Mouse (Mus musculus) C2C12 (cell line): ENCODE measurements around the gene Gm21698. TPM values are rescaled to one million over a fixed set of nuclear protein-coding genes. Genes with fewer than 3 reads are reported as not detected.

ENCODE experiments used
- polyA plus RNA-seq: library from polyadenylated mRNA; unstranded; fragments of >200 nt; fragmentation: generic; extraction: Trizol; gene quantifications from one replicate; pipeline ENCODE4 v1.2.1, GENCODE M21; 2012; ENCODE audit warnings: missing spikeins

The Gm21698 gene
- polyA plus RNA-seq, 1 experiment: not detected

Other genes with a start within 250 kb of the Gm21698 start
- 0.66 TPM for gene Actr3b, start 228.7 kb downstream of the Gm21698 start, polyA plus RNA-seq
- gene Gm21663, start 46.3 kb downstream of the Gm21698 start, polyA plus RNA-seq: not detected
- gene Gm21671, start 34.2 kb downstream of the Gm21698 start, polyA plus RNA-seq: not detected
- gene Gm21680, start 16.0 kb downstream of the Gm21698 start, polyA plus RNA-seq: not detected
- gene Gm1979, start 16.1 kb upstream of the Gm21698 start, polyA plus RNA-seq: not detected
- gene Gm5862, start 34.3 kb upstream of the Gm21698 start, polyA plus RNA-seq: not detected
- gene Speer4a, start 50.9 kb upstream of the Gm21698 start, polyA plus RNA-seq: 0.01 TPM
- gene Gm7347, start 69.9 kb upstream of the Gm21698 start, polyA plus RNA-seq: not detected
- not detected for gene Gm10471, start 100.6 kb upstream of the Gm21698 start, polyA plus RNA-seq
- not detected for gene 5031410I06Rik, start 116.7 kb upstream of the Gm21698 start, polyA plus RNA-seq
- not detected for gene Gm10220, start 132.8 kb upstream of the Gm21698 start, polyA plus RNA-seq